Mouse (Mus musculus) limb, embryonic 11.5 days (tissue): ENCODE results near the gene Herc4. TPM values are rescaled to one million over a fixed set of nuclear protein-coding genes. Genes with fewer than 3 reads are reported as not detected.

Experiments used
- ATAC-seq: fragments of 200-750 bp; cut with Nextera tagmentation; 2 replicates; pipeline ENCODE4 v1.8.0; 2017; ENCODE audit warnings: low read depth; ENCODE audit not compliant: insufficient number of reproducible peaks, low FRiP score, low TSS enrichment
- DNase-seq: peaks from one replicate; pipeline ENCODE4 v3.0.0-alpha.2; 2015; ENCODE audit warnings: low spot score
- H3K27ac ChIP-seq: fragments of 300-500 bp; sonication (generic); replicated peaks from 2 replicates; pipeline ENCODE4 v1.5.1; 2014; ENCODE audit warnings: low read depth, mild to moderate bottlenecking, low read length
- H3K27me3 ChIP-seq: fragments of 300-500 bp; sonication (generic); 2 replicates; pipeline ENCODE4 v1.6.1; 2014; ENCODE audit warnings: mild to moderate bottlenecking, low read length, mixed read lengths; ENCODE audit not compliant: control insufficient read depth, insufficient read depth
- H3K36me3 ChIP-seq: fragments of 300-500 bp; sonication (generic); 2 replicates; pipeline ENCODE4 v1.6.1; 2014; ENCODE audit warnings: mild to moderate bottlenecking, low read length, moderate library complexity, mixed read lengths; ENCODE audit not compliant: control insufficient read depth, insufficient read depth
- H3K4me1 ChIP-seq: fragments of 300-500 bp; sonication (generic); 2 replicates; pipeline ENCODE4 v1.6.1; 2014; ENCODE audit warnings: low read length, mixed read lengths; ENCODE audit not compliant: control insufficient read depth, insufficient read depth
- H3K4me2 ChIP-seq: fragments of 300-500 bp; sonication (generic); 2 replicates; pipeline ENCODE4 v1.6.1; 2014; ENCODE audit warnings: low read depth, mild to moderate bottlenecking, moderate library complexity; ENCODE audit not compliant: severe bottlenecking
- H3K4me3 ChIP-seq: fragments of 300-500 bp; sonication (generic); 2 replicates; pipeline ENCODE4 v1.5.1; 2014; ENCODE audit warnings: low read depth, low read length
- H3K9ac ChIP-seq: fragments of 300-500 bp; sonication (generic); 2 replicates; pipeline ENCODE4 v1.6.1; 2014; ENCODE audit warnings: mild to moderate bottlenecking, low read length
- H3K9me3 ChIP-seq: fragments of 300-500 bp; sonication (generic); 2 replicates; pipeline ENCODE4 v1.6.1; 2016; ENCODE audit warnings: low read length; ENCODE audit not compliant: control insufficient read depth
- WGBS: fragments of 180-500 bp; shearing (Covaris S2); extraction: QIAGEN DNeasy Blood & Tissue Kit; methylation state at CpG from one replicate; pipeline ENCODE4 v1.1.7; 2014; 5-methylcytosine and 5-hydroxymethylcytosine counted together
- polyA plus RNA-seq: library from polyadenylated mRNA; unstranded; fragments of >200 nt; fragmentation: Nextera tagmentation; extraction: Ambion mirVana; gene quantifications from 2 replicates; pipeline ENCODE4 v1.2.1, GENCODE M21; 2014

Gene Herc4
- polyA plus RNA-seq, 1 experiment from 2014 or later: 50.8 TPM

DNA sequence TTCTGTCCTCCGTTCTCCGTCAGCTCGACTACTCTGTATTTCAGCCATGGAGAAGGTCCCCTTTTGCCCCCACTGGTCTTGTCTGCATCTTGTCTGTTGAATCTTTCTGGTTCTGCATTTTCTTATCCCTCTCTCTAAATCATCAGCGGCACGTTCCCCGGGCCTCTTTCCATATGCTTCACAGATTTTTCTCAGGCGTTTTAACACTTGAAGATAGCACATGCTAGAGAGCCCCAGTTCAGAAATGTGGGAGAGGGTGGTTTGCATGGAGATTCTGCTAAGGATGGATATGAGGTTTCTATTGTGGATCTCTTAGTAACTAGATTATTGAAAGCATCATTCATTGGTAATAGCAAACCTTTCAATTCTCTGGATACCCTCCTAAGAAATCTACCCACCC lies 13.3 kb upstream of the Herc4 start:
- no peak for DNase-seq
- Histone ChIP-seq H3K4me3 (no peak overlapping the region), H3K4me2 (no peak overlapping the region), H3K27ac (no peak overlapping the region), H3K9me3 (no peaks in the 10 kb centered on the region), H3K36me3 (no peaks in the 10 kb centered on the region), H3K4me1 (no peaks in the 10 kb centered on the region), H3K27me3 (no peaks in the 10 kb centered on the region), H3K9ac (no peak overlapping the region)
- 90% methylated on average over 7 of the region's 7 CpGs for WGBS
- no peak for ATAC-seq

DNA sequence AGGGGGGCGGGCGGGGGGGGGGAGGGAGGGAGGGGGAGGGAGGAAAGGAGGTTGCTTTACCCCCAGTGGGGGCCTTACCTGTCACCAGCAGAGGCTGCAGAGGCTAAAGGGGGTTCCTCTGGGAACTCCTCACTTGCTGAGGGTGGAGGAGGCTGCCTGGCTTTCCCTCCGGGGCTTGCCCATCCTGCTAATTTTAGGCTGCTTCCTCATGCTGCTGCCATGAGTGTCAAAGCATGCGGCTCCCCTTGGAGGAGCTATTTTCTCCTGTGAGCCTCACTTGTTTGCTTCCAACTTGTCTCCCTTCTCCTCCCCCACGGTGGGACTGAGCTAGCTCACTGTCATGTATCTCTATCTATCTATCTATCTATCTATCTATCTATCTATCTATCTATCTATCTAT lies 12.8 kb upstream of the Herc4 start:
- no peak for ATAC-seq
- H3K27ac ChIP-seq: no peak overlapping the region
- H3K4me3 ChIP-seq: no peak overlapping the region
- H3K9ac ChIP-seq: no peak overlapping the region
- H3K4me1 ChIP-seq: no peaks in the 10 kb centered on the region
- H3K9me3 ChIP-seq: no peaks in the 10 kb centered on the region
- H3K27me3 ChIP-seq: no peaks in the 10 kb centered on the region
- 44% methylated on average over 3 of the region's 5 CpGs for WGBS
- no peaks in the 10 kb centered on the region for H3K36me3 ChIP-seq
- H3K4me2 ChIP-seq: no peak overlapping the region
- DNase-seq: no peak

DNA sequence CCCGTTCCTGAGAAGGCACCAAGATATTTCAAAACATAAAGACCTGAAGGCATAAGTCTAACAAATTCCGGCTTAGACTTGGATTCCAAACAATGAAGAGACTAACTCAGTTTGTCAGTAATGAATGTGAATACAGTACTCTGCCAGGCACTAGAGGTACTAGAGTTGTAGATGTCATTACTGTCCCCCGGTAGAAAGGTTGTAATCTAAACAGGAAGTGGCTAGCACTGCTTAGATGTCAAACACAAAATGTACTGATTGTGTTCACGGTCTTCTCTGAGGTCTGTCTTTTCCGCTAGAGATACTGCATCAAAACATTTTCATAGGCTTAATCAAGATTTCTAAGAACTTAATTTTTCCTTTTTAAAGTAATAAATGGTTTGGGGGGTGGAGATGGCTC lies 12.0 kb upstream of the Herc4 start:
- WGBS: 83% methylated on average over 5 of the region's 5 CpGs
- no peak for DNase-seq

DNA sequence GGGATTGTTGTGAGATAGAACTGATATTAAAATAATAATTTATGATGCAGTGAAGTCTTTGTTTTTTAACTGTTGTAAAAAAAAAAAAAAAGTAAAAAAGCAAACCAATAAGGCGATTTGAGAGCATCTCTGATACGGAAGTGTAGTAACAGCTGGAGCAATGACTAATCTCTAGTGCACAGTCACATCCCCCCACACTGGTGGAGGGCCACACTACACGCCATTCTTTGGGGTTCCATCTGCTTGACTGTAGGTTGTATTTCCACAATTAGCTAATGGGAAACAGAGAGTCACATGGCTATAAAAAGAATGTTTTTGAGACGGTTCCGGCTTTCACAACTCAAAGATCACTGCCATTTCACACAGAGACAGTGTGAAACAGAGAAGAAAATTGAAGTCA lies 9.5 kb upstream of the Herc4 start:
- DNase-seq (no peak), ATAC-seq (no peak)
- Histone ChIP-seq H3K9ac (no peak overlapping the region), H3K36me3 (no peaks in the 10 kb centered on the region), H3K27me3 (no peaks in the 10 kb centered on the region), H3K4me2 (no peak overlapping the region), H3K9me3 (no peaks in the 10 kb centered on the region), H3K4me3 (no peak overlapping the region), H3K27ac (no peak overlapping the region), H3K4me1 (no peaks in the 10 kb centered on the region)
- WGBS: 79% methylated on average over 5 of the region's 5 CpGs

More for the DNA sequence above, 12.0 kb upstream of the Herc4 start:
- Histone ChIP-seq H3K27me3 (no peaks in the 10 kb centered on the region), H3K36me3 (no peaks in the 10 kb centered on the region), H3K9ac (no peak overlapping the region), H3K4me1 (no peaks in the 10 kb centered on the region), H3K4me3 (no peak overlapping the region), H3K27ac (no peak overlapping the region), H3K9me3 (no peaks in the 10 kb centered on the region), H3K4me2 (no peak overlapping the region)
- no peak for ATAC-seq

DNA sequence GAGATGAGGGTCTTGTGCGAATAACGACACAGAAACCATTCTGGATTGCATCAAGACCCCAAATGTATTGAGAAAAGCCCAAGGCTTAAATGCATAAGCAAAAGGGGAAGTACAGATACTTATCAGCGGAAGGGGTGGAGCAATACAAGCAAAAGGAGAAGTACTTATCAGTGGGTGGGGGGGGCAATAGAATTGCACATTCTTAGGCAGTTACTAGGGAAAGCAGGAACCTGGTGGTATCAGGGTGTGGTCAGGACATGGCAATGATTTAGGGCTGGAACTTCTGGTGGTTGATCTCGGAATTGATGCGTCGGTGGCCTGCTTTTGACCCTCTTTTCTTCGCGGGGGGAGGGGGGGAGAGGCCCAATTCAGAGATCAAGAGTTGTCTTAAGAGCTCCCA lies 7.7 kb upstream of the Herc4 start:
- Histone ChIP-seq H3K9ac (no peak overlapping the region), H3K27me3 (no peaks in the 10 kb centered on the region), H3K4me3 (no peak overlapping the region), H3K9me3 (no peaks in the 10 kb centered on the region), H3K4me2 (no peak overlapping the region), H3K27ac (no peak overlapping the region), H3K4me1 (no peaks in the 10 kb centered on the region), H3K36me3 (no peaks in the 10 kb centered on the region)
- ATAC-seq (no peak), DNase-seq (no peak)
- WGBS: 88% methylated on average over 8 of the region's 8 CpGs

DNA sequence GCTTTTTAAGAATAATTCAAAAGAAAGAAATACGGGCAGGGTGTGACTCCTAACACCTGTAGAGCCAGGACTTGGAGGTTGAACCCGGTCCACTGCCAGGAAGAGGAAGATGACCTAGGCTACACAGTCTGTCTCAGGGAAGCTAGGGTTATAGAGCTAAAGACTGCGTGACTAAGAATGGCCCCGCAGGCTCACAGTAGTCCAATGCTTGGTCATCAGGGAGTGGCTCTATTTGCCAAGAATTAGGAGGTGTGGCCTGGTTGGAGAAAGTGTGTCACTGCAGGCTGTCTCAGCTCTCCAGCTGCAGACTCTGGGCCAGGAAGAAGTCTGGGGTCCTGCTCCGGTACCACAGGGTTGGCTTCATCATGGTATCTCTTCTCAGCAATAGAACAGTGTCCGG lies 6.9 kb upstream of the Herc4 start:
- Histone ChIP-seq H3K4me3 (no peak overlapping the region), H3K9me3 (no peaks in the 10 kb centered on the region), H3K4me1 (no peaks in the 10 kb centered on the region), H3K9ac (no peak overlapping the region), H3K36me3 (no peaks in the 10 kb centered on the region), H3K4me2 (no peak overlapping the region), H3K27me3 (no peaks in the 10 kb centered on the region), H3K27ac (no peak overlapping the region)
- 91% methylated on average over 6 of the region's 6 CpGs for WGBS
- DNase-seq: no peak
- ATAC-seq: no peak

DNA sequence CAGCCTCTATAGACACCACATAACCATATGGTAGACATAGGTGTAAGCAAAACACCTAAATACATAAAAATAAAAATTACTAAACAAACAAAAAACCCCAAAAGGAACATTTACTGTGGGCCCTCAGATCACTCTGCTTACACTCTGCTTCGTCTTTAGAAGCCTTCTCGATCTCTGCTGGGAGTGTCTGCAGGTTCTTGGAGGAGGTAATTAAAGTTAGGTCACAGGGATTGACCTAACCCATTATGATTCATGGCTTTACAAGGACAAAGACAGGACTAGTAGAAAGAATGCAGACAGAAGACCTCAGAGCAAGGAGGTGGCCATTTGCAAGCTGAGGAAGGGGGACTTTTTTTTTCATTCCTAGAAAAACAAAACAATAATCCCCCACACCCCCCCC lies 6.4 kb upstream of the Herc4 start:
- no peaks in the 10 kb centered on the region for H3K27me3 ChIP-seq
- WGBS: 50% methylated on average over 2 of the region's 2 CpGs
- no peak overlapping the region for H3K4me2 ChIP-seq
- no peak overlapping the region for H3K27ac ChIP-seq
- ATAC-seq (no peak), DNase-seq (no peak)
- H3K4me3 ChIP-seq: no peak overlapping the region
- H3K4me1 ChIP-seq: no peaks in the 10 kb centered on the region
- H3K9ac ChIP-seq: no peak overlapping the region
- H3K36me3 ChIP-seq: no peaks in the 10 kb centered on the region
- no peaks in the 10 kb centered on the region for H3K9me3 ChIP-seq

DNA sequence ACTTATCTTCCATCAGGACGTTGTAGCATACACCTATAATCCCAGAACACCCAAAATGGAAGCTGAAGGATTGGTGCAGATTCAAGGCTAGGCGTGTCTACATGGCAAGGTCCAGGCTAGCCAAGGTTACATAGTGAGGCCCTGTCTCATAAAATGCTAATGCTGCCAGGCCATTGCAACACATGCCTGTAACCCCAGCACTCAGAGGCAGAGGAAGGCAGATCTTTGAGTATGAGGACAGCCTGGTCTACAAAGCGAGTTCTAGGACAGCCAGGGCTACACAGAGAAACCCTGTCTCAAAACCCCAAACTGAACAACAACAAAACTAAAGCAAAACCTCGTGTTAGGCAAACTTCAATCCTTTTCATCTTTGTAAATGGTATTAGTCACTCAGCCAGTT lies 5.5 kb upstream of the Herc4 start:
- Histone ChIP-seq H3K4me2 (no peak overlapping the region), H3K27me3 (no peaks in the 10 kb centered on the region), H3K4me1 (no peaks in the 10 kb centered on the region), H3K4me3 (no peak overlapping the region), H3K36me3 (no peaks in the 10 kb centered on the region), H3K27ac (no peak overlapping the region), H3K9me3 (no peaks in the 10 kb centered on the region), H3K9ac (no peak overlapping the region)
- no peak for DNase-seq
- no peak for ATAC-seq
- 79% methylated on average over 4 of the region's 4 CpGs for WGBS

DNA sequence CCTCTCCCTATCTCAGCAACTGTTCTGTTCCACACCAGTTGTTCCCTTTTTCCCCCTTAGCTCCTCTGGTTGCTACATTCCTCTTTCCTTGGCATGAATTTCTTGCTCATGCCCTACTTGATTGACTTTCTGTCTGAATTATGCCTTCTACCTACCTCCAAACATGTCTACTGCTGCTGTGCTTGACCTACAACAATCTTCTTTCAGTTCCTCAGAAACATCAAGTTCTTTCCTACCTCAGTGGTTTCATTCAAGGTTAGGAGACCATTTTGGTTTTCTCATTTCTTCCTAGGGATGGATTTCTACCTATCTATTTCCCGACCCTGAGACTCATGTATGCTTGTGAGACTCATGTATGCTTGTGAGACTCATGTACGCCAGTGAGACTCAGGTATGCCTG lies 3.8 kb upstream of the Herc4 start:
- Histone ChIP-seq H3K4me1 (no peaks in the 10 kb centered on the region), H3K9me3 (no peaks in the 10 kb centered on the region), H3K4me3 (no peak overlapping the region), H3K27me3 (no peaks in the 10 kb centered on the region), H3K9ac (no peak overlapping the region), H3K4me2 (no peak overlapping the region), H3K36me3 (no peaks in the 10 kb centered on the region), H3K27ac (no peak overlapping the region)
- DNase-seq (no peak), ATAC-seq (no peak)
- 83% methylated on average over 2 of the region's 2 CpGs for WGBS
